Mouse (Mus musculus): Measurements from ENCODE around the gene Mprip. TPM values are rescaled to one million over a fixed set of nuclear protein-coding genes. Genes with fewer than 3 reads are reported as not detected.

The Mprip gene
- polyA plus RNA-seq, 1 experiment = 221 TPM

GRCm38 (mm10) chr11:59774522-59774921, 113.4 kb downstream of the Mprip start:
- 60% methylated on average over 4 of the region's 4 CpGs for WGBS
- no peak overlapping the region for H3K27ac ChIP-seq (ENCODE audit: control insufficient read depth, insufficient read depth, low read length)
- no peaks in the 10 kb centered on the region for H3K27me3 ChIP-seq (ENCODE audit: control insufficient read depth, insufficient read depth, low read length)
- H3K4me3 ChIP-seq (ENCODE audit: control insufficient read depth, insufficient read depth, low read length) = no peak overlapping the region
- H3K36me3 ChIP-seq (ENCODE audit: control insufficient read depth, insufficient read depth, low read length) = peaks cover 62% of the 10 kb centered on the region
- no peaks in the 10 kb centered on the region for H3K4me1 ChIP-seq (replicated peaks; ENCODE audit: control insufficient read depth, insufficient read depth, low read length)
- no peak for DNase-seq
- no peak for TF ChIP-seq CTCF (IDR thresholded peaks at IDR 0.05; ENCODE audit: borderline replicate concordance, control insufficient read depth, extremely low read depth, insufficient read depth, low read length, poor library complexity)
- TF ChIP-seq POLR2A (IDR thresholded peaks at IDR 0.05; ENCODE audit: control insufficient read depth, extremely low read depth, insufficient read depth, low read length, poor library complexity) = no peak

DNA sequence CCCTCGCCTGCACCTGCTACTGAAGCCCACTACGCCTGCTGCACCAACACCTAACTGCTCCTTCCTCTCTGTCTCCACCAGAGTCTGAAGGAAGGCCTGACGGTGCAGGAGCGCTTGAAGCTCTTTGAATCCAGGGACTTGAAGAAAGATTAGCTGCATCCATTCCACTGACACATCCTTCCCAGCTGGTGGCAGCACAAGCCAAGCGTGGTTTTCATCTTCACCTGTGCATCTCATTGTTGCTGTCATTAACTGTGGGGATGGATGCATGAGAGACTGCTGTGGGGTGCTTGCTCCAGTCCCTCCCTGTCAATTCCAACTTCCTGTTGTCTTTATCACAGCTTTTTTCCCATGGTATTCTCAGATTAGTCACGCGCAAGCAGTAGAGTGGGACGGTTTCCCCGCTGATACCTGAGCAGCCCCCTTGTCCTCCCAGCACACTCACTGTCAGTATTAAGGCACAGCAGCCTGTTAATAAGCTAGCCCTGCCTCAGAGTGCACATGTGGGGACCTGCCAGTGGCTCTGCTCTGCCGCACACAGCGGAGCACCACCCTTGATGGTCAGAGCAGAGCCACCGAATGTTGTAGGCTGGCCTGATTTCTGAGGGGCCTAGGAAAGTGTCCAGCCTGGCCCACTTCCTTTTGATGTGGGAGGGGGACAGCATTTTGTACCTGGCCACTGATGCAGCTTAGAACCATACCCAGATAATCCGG, 114.5 kb downstream of the Mprip start:
- TF ChIP-seq CTCF (IDR thresholded peaks at IDR 0.05; ENCODE audit: borderline replicate concordance, control insufficient read depth, extremely low read depth, insufficient read depth, low read length, poor library complexity) = no peak
- no peak for TF ChIP-seq POLR2A (IDR thresholded peaks at IDR 0.05; ENCODE audit: control insufficient read depth, extremely low read depth, insufficient read depth, low read length, poor library complexity)
- H3K4me3 ChIP-seq (ENCODE audit: control insufficient read depth, insufficient read depth, low read length) = no peak overlapping the region
- H3K36me3 ChIP-seq (ENCODE audit: control insufficient read depth, insufficient read depth, low read length) = peaks cover 52% of the 10 kb centered on the region
- no peaks in the 10 kb centered on the region for H3K27me3 ChIP-seq (ENCODE audit: control insufficient read depth, insufficient read depth, low read length)
- H3K4me1 ChIP-seq (replicated peaks; ENCODE audit: control insufficient read depth, insufficient read depth, low read length) = no peaks in the 10 kb centered on the region
- 94% methylated on average over 13 of the region's 13 CpGs for WGBS
- H3K27ac ChIP-seq (ENCODE audit: control insufficient read depth, insufficient read depth, low read length) = no peak overlapping the region
- no peak for DNase-seq

DNA sequence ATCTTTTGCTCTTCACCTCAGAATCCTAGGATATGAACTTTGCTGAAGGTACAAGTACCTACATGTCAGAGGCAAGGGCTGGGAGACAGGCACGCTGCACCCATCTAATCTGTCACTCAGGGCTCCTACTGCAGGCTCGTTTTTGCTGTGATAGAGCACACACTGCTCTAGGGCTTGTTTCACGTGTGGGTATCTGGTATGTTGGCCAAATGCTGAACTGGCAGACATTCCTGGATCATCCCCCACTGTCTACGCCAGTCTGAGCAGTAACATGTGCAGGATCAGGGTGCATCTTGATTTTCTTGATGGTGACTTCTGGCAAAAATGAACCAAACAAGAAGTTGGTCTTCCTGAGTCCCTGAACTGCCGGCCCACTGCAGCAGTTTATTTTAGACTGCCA, 116.2 kb downstream of the Mprip start:
- DNase-seq = no peak
- 96% methylated on average over 5 of the region's 5 CpGs for WGBS
- Histone ChIP-seq H3K4me3 (ENCODE audit: control insufficient read depth, insufficient read depth, low read length) (no peak overlapping the region), H3K27ac (ENCODE audit: control insufficient read depth, insufficient read depth, low read length) (no peak overlapping the region), H3K36me3 (ENCODE audit: control insufficient read depth, insufficient read depth, low read length) (peaks cover 35% of the 10 kb centered on the region), H3K4me1 (replicated peaks; ENCODE audit: control insufficient read depth, insufficient read depth, low read length) (no peaks in the 10 kb centered on the region), H3K27me3 (ENCODE audit: control insufficient read depth, insufficient read depth, low read length) (no peaks in the 10 kb centered on the region)
- TF ChIP-seq CTCF (IDR thresholded peaks at IDR 0.05; ENCODE audit: borderline replicate concordance, control insufficient read depth, extremely low read depth, insufficient read depth, low read length, poor library complexity) = no peak
- TF ChIP-seq POLR2A (IDR thresholded peaks at IDR 0.05; ENCODE audit: control insufficient read depth, extremely low read depth, insufficient read depth, low read length, poor library complexity) = no peak

DNA sequence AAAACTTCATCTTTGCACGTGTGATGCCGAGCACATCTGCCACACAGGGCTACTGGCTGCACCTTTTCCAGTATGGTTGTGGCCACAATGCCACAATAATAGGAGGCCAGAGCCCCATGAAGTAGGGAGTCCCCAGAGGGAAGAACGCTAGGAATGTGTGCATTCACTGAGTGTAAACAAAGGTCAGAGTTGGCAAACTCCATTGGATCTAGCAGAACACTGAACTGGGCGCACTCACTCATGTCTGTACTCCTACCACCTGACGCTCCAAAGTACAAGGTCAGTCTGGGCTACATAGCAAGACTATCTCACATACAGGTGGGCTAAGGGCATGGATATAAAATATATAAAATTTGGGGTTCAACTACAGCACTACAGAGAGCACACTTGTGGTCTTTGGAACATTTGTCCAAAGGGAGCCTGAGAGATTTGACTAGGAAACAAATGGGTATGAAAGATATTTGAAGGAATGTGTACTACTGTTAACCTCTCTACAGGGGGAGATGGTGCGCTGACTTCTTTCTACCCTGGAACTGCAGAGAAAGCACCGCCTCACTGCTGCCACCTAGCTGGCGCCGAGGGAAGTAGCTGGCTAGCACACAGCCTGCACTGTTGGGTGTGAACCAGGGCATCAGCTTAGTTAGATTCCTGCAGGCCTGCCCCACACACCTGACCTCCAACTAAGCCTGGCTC, 117.2 kb downstream of the Mprip start:
- TF ChIP-seq CTCF (IDR thresholded peaks at IDR 0.05; ENCODE audit: borderline replicate concordance, control insufficient read depth, extremely low read depth, insufficient read depth, low read length, poor library complexity) (peak; percentile 97), POLR2A (IDR thresholded peaks at IDR 0.05; ENCODE audit: control insufficient read depth, extremely low read depth, insufficient read depth, low read length, poor library complexity) (no peak)
- Histone ChIP-seq H3K4me1 (replicated peaks; ENCODE audit: control insufficient read depth, insufficient read depth, low read length) (no peaks in the 10 kb centered on the region), H3K4me3 (ENCODE audit: control insufficient read depth, insufficient read depth, low read length) (no peak overlapping the region), H3K27ac (ENCODE audit: control insufficient read depth, insufficient read depth, low read length) (no peak overlapping the region), H3K27me3 (ENCODE audit: control insufficient read depth, insufficient read depth, low read length) (no peaks in the 10 kb centered on the region), H3K36me3 (ENCODE audit: control insufficient read depth, insufficient read depth, low read length) (peaks cover 27% of the 10 kb centered on the region)
- DNase-seq = peak; percentile 84
- WGBS = 64% methylated on average over 9 of the region's 9 CpGs

DNA sequence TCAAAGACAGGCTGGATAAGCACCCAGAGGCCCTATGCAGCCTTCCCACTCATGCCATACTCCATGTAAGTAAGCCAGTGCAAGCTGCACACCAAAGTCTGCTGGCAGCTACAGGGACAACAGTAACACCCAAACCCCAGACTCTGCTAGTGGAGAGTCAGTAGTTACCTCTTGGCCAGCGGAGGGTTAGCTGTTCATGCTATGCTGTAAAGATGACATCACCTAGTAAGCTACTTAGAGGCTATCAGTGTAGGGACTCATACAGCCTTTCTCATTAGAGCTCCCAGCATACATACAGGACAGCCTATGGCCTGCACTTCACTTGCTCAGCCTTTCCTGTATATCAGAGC, 117.7 kb downstream of the Mprip start:
- Histone ChIP-seq H3K4me1 (replicated peaks; ENCODE audit: control insufficient read depth, insufficient read depth, low read length) (no peaks in the 10 kb centered on the region), H3K27ac (ENCODE audit: control insufficient read depth, insufficient read depth, low read length) (no peak overlapping the region), H3K4me3 (ENCODE audit: control insufficient read depth, insufficient read depth, low read length) (no peak overlapping the region), H3K36me3 (ENCODE audit: control insufficient read depth, insufficient read depth, low read length) (peaks cover 23% of the 10 kb centered on the region), H3K27me3 (ENCODE audit: control insufficient read depth, insufficient read depth, low read length) (no peaks in the 10 kb centered on the region)
- no peak for DNase-seq
- TF ChIP-seq POLR2A (IDR thresholded peaks at IDR 0.05; ENCODE audit: control insufficient read depth, extremely low read depth, insufficient read depth, low read length, poor library complexity) (no peak), CTCF (IDR thresholded peaks at IDR 0.05; ENCODE audit: borderline replicate concordance, control insufficient read depth, extremely low read depth, insufficient read depth, low read length, poor library complexity) (no peak; the same call in 1 of the 2 replicates)
- WGBS = 93% methylated on average over 1 of the region's 1 CpGs

DNA sequence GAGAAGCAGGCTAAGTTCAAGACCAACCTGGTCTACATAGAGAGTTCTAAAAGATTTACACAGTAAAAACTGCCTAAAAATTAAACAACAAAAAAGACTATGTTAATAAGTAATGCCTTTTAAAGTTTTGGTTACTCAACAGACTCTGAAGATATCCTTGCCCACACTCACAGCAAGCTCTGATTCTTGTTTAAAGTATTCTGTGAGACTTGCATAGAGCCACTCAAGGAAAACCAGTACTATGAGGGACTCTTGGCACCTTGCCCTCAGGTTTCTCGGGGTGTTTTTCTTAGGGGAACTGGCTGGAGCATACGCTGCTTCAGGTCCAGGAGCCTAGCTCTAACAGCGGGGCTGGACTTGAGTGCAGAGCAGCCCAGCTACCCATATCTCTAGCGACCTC, 118.3 kb downstream of the Mprip start:
- no peaks in the 10 kb centered on the region for H3K4me1 ChIP-seq (replicated peaks; ENCODE audit: control insufficient read depth, insufficient read depth, low read length)

More for the DNA sequence above, 118.3 kb downstream of the Mprip start:
- peaks cover 18% of the 10 kb centered on the region for H3K36me3 ChIP-seq (ENCODE audit: control insufficient read depth, insufficient read depth, low read length)
- no peaks in the 10 kb centered on the region for H3K27me3 ChIP-seq (ENCODE audit: control insufficient read depth, insufficient read depth, low read length)
- no peak for DNase-seq
- 89% methylated on average over 4 of the region's 4 CpGs for WGBS
- H3K27ac ChIP-seq (ENCODE audit: control insufficient read depth, insufficient read depth, low read length) = no peak overlapping the region
- H3K4me3 ChIP-seq (ENCODE audit: control insufficient read depth, insufficient read depth, low read length) = no peak overlapping the region
- TF ChIP-seq POLR2A (IDR thresholded peaks at IDR 0.05; ENCODE audit: control insufficient read depth, extremely low read depth, insufficient read depth, low read length, poor library complexity) (no peak), CTCF (IDR thresholded peaks at IDR 0.05; ENCODE audit: borderline replicate concordance, control insufficient read depth, extremely low read depth, insufficient read depth, low read length, poor library complexity) (no peak)

Data from thymus, adult 2 months (tissue).